Mouse (Mus musculus): ENCODE measurements at regions not wholly inside any gene's neighbourhood (a gene's known extent, or its start where the extent isn't known, plus 50 kb on each side); places are given as distances from the start of the nearest gene placed in this dataset.
A peak's percentile ranks its signal among the peaks of the same experiment; 100 is the strongest.

DNA sequence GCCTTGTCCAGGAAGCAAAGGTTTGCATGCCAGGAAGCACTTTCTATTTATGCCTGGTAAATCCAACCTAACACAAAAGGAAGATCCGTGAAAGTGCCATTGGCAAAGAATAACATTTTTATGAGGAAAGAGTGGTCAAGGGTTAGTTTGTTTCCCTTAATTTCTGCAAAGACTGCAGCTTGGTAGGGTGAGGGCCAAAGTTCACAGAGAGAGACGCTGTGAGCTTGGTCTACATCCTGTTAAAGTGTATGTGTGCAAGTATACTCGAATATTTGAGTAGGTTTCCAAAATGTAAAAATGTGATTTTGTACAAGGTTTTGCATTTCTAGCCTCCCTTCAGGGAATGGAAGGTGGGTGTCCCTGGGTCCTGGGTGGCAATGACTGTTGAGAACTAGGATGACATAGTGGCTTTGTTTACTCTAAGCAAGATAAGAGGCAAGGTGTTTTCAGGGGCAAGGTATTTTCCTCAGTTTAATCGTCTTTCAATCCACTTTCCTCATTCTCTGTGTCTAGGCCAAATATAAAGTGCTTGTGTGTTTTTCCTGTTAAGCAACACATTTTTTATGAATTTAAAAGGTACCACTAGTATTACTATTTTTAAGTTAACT is 64.3 kb upstream of the Ralgapa2 start:
- Histone ChIP-seq H3K4me3 (ENCODE audit: insufficient read depth in 1 of 2, low read depth in 2 of 2, low read length in 2 of 2) (no peak overlapping the region), H3K4me1 (replicated peaks; ENCODE audit: control insufficient read depth in 2 of 2, insufficient read depth in 2 of 2, low read length in 1 of 2) (peaks cover 0 to 10% of the 10 kb centered on the region in 2 experiments; a peak in 2 of 4 replicates), H3K9ac (replicated peaks) (no peak overlapping the region), H3K4me2 (ENCODE audit: low read depth) (no peak overlapping the region), H3K9me3 (ENCODE audit: control insufficient read depth, low read length) (no peaks in the 10 kb centered on the region), H3K36me3 (replicated peaks; ENCODE audit: control insufficient read depth, insufficient read depth, low read depth) (no peaks in the 10 kb centered on the region), H3K27me3 (ENCODE audit: control insufficient read depth, insufficient read depth, low read length) (no peaks in the 10 kb centered on the region), H3K27ac (no peak overlapping the region)
- TF ChIP-seq CTCF (IDR thresholded peaks at IDR 0.05; ENCODE audit: low read depth) (no peak), EP300 (IDR thresholded peaks at IDR 0.05; ENCODE audit: low read depth) (no peak)
- ATAC-seq (ENCODE audit: insufficient read depth) (peak; percentile 28; the same call in 1 of the 2 replicates), DNase-seq (ENCODE audit: low read depth in 3 of 3, low spot score in 3 of 3) (no peak)
- WGBS (ENCODE audit: insufficient replicate concordance), result 24% methylated on average over 4 of the region's 4 CpGs

DNA sequence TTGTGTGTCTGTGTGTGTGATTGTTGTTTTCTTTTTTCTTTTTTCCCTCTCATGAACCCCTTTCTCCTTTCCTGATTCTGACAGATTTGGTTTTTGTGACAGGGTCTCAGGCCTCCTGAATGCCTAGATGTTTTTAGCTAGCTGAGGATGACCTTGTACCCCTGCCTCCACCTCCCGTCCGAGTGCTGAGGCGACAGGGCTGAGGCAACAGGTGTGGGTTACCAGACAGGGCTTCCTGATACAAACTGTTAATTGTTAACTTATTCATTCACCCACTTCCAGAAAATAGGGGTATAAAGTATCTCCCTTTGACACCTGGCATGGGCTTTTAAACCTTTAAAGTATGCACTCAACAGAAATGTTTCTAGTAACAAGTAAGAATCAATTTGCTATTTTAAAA is 65.0 kb upstream of the Ralgapa2 start:
- Histone ChIP-seq H3K9me3 (ENCODE audit: control insufficient read depth, low read length) (no peaks in the 10 kb centered on the region), H3K36me3 (replicated peaks; ENCODE audit: control insufficient read depth, insufficient read depth, low read depth) (no peaks in the 10 kb centered on the region), H3K9ac (replicated peaks) (no peak overlapping the region), H3K4me3 (ENCODE audit: insufficient read depth in 1 of 2, low read depth in 2 of 2, low read length in 2 of 2) (no peak overlapping the region), H3K27ac (no peak overlapping the region), H3K27me3 (ENCODE audit: control insufficient read depth, insufficient read depth, low read length) (no peaks in the 10 kb centered on the region), H3K4me2 (ENCODE audit: low read depth) (no peak overlapping the region), H3K4me1 (replicated peaks; ENCODE audit: control insufficient read depth in 2 of 2, insufficient read depth in 2 of 2, low read length in 1 of 2) (peaks cover 0 to 10% of the 10 kb centered on the region in 2 experiments; a peak in 2 of 4 replicates)
- WGBS (ENCODE audit: insufficient replicate concordance), result 54% methylated on average over 3 of the region's 3 CpGs
- DNase-seq (ENCODE audit: low read depth in 3 of 3, low spot score in 3 of 3), result no peak
- TF ChIP-seq EP300 (IDR thresholded peaks at IDR 0.05; ENCODE audit: low read depth), result no peak
- no peak for TF ChIP-seq CTCF (IDR thresholded peaks at IDR 0.05; ENCODE audit: low read depth)
- no peak for ATAC-seq (ENCODE audit: insufficient read depth)

DNA sequence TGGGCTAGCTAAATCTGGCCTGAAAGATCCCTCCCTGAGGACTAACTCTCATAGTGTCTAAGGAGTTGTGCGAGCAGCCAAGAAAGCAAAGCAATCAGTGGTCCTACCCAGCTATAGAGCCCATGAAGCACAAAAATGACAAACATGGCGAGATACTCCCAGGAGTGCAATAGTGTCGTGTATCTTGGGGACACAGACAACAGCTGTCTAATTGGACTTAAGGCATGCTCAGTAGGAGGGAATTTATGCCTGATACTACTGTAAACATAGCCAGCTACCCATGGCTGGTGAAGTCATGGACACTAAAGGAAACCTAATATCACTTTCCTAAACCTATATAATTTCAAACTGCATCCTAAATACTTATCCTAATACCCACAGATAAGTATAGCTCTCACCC is 69.1 kb upstream of the Ralgapa2 start:
- Histone ChIP-seq H3K4me2 (ENCODE audit: low read depth) (no peak overlapping the region), H3K36me3 (replicated peaks; ENCODE audit: control insufficient read depth, insufficient read depth, low read depth) (no peaks in the 10 kb centered on the region), H3K9me3 (ENCODE audit: control insufficient read depth, low read length) (no peaks in the 10 kb centered on the region), H3K4me3 (ENCODE audit: insufficient read depth in 1 of 2, low read depth in 2 of 2, low read length in 2 of 2) (no peak overlapping the region), H3K27ac (no peak overlapping the region), H3K4me1 (replicated peaks; ENCODE audit: control insufficient read depth in 2 of 2, insufficient read depth in 2 of 2, low read length in 1 of 2) (peaks cover 0 to 4% of the 10 kb centered on the region in 2 experiments; a peak in 2 of 4 replicates), H3K9ac (replicated peaks) (no peak overlapping the region), H3K27me3 (ENCODE audit: control insufficient read depth, insufficient read depth, low read length) (no peaks in the 10 kb centered on the region)
- 69% methylated on average over 3 of the region's 3 CpGs for WGBS (ENCODE audit: insufficient replicate concordance)
- ATAC-seq (ENCODE audit: insufficient read depth), result no peak
- DNase-seq (ENCODE audit: low read depth in 3 of 3, low spot score in 3 of 3), result no peak
- TF ChIP-seq CTCF (IDR thresholded peaks at IDR 0.05; ENCODE audit: low read depth) (no peak), EP300 (IDR thresholded peaks at IDR 0.05; ENCODE audit: low read depth) (no peak)

DNA sequence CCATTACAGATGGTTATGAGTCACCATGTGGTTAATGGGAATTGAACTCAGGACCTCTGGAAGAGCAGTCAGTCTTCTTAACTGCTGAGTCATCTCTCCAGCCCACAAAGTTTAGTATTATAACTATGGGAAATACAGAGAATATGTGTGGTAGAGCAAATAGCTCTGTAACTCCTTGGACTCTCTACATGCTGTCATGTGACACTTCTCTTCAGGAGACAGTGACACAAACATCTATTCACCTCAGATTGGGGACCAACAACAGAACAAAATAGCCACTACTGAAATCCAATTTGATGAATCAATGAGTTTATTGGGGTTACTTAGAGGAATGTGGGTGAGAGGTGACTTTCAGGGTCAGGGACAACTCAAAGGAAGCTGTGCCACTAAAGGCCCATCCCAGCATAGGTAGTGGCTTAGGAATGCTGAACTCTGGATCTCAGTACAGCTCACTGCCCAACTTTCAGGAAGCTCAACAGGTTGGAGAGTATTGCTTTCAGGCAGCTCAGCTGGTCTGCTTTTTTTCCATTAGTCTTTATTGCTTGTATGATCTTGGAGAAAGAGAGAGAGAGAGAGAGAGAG is 71.8 kb upstream of the Ralgapa2 start:
- ATAC-seq (ENCODE audit: insufficient read depth) (no peak), DNase-seq (ENCODE audit: low read depth in 3 of 3, low spot score in 3 of 3) (no peak)
- TF ChIP-seq CTCF (IDR thresholded peaks at IDR 0.05; ENCODE audit: low read depth) (no peak), EP300 (IDR thresholded peaks at IDR 0.05; ENCODE audit: low read depth) (no peak)

DNA sequence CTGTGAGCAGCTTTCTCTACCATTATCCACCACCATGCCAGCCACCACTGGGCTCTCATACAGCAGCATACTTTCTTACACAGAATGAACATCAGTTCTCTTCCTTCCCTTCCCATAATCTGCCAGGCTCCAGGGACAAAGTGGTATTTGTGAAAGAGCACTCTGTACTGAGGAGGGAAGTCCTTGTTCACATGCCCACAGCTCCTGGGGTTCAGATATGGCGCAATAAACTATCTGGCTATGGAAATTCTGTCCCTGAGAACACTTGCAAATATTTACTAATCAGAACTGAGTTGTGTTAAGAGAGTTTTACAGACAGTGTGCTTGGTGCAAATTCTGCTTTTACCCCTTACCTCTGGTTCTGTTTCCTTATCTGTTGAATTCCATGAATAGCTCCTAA is 74.2 kb upstream of the Ralgapa2 start:
- DNase-seq (ENCODE audit: low read depth in 3 of 3, low spot score in 3 of 3) (no peak), ATAC-seq (ENCODE audit: insufficient read depth) (no peak)
- Histone ChIP-seq H3K9me3 (ENCODE audit: control insufficient read depth, low read length) (no peaks in the 10 kb centered on the region), H3K36me3 (replicated peaks; ENCODE audit: control insufficient read depth, insufficient read depth, low read depth) (no peaks in the 10 kb centered on the region), H3K4me1 (replicated peaks; ENCODE audit: control insufficient read depth in 2 of 2, insufficient read depth in 2 of 2, low read length in 1 of 2) (0 out of 4 replicates have a peak, but pooled peaks cover 0 to 3% of the 10 kb centered on the region in 2 experiments), H3K4me3 (ENCODE audit: insufficient read depth in 1 of 2, low read depth in 2 of 2, low read length in 2 of 2) (no peak overlapping the region), H3K27ac (no peak overlapping the region), H3K9ac (replicated peaks) (no peak overlapping the region), H3K27me3 (ENCODE audit: control insufficient read depth, insufficient read depth, low read length) (no peaks in the 10 kb centered on the region), H3K4me2 (ENCODE audit: low read depth) (no peak overlapping the region)
- 61% methylated on average over 1 of the region's 1 CpGs for WGBS (ENCODE audit: insufficient replicate concordance)
- TF ChIP-seq EP300 (IDR thresholded peaks at IDR 0.05; ENCODE audit: low read depth) (no peak), CTCF (IDR thresholded peaks at IDR 0.05; ENCODE audit: low read depth) (no peak)

More for the DNA sequence above, 71.8 kb upstream of the Ralgapa2 start:
- H3K9ac ChIP-seq (replicated peaks), result no peak overlapping the region
- H3K27me3 ChIP-seq (ENCODE audit: control insufficient read depth, insufficient read depth, low read length), result no peaks in the 10 kb centered on the region
- no peak overlapping the region for H3K27ac ChIP-seq
- 0 out of 4 replicates have a peak, but pooled peaks cover 0 to 3% of the 10 kb centered on the region in 2 experiments for H3K4me1 ChIP-seq (replicated peaks; ENCODE audit: control insufficient read depth in 2 of 2, insufficient read depth in 2 of 2, low read length in 1 of 2)
- H3K4me3 ChIP-seq (ENCODE audit: insufficient read depth in 1 of 2, low read depth in 2 of 2, low read length in 2 of 2), result no peak overlapping the region
- H3K4me2 ChIP-seq (ENCODE audit: low read depth), result no peak overlapping the region
- H3K36me3 ChIP-seq (replicated peaks; ENCODE audit: control insufficient read depth, insufficient read depth, low read depth), result no peaks in the 10 kb centered on the region
- H3K9me3 ChIP-seq (ENCODE audit: control insufficient read depth, low read length), result no peaks in the 10 kb centered on the region

Data from liver, embryonic 14.5 days (tissue).